Mouse (Mus musculus) ovary, adult 18-20 months (tissue): ENCODE data around the gene Wnt9b.
"Not testable (repeated sequence)": the region's sequence is repeated elsewhere in the genome, so short reads cannot be mapped to it uniquely, and the experiment has no call there.

Source experiments
- DNase-seq: peaks from one replicate; pipeline ENCODE4 v3.0.0; 2022; ENCODE audit warnings: low spot score, mixed read lengths

Wnt9b gene

DNA sequence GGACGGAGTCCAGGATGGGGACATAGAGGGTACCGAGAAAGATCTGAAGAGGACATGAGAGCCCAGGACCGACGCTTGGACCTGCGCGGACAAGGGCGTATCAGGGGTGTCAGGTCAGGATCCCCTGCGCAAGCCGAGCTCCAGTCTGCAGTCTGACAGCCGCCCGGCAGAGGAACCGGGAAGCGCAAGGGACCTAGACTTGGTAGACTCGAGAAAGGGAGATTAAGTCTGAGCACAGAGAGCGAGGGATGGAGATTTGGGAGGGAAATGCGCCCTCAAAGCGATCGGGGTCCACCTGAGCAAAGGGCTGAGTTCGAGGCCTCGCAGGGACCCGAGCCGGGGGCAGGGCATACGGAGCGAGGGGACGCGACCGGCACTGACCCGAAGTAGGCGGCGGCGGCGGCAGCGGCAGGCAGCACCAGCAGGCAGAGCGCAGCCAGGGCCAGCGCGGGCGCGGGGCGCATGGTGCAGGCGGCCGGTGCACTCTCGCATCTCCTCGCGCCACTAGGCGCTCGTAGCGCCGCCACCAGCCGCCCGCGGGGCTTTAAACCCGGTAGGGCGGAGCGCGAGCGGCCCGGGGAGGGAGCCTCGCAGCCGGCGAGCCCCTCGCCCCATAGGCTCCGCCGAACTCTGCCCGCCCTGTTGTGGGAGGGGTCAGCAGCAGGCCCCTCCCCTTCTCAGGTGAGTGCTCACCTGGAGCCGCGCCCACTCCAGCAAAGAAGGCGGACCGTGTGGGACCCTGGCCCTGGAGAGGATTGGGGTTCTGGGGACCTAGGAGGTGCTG is at the start of gene Wnt9b:
TSS of gene Wnt9b (minus strand) at position 516 of the 784 bp plus-strand sequence.
- DNase-seq, result no peak

DNA sequence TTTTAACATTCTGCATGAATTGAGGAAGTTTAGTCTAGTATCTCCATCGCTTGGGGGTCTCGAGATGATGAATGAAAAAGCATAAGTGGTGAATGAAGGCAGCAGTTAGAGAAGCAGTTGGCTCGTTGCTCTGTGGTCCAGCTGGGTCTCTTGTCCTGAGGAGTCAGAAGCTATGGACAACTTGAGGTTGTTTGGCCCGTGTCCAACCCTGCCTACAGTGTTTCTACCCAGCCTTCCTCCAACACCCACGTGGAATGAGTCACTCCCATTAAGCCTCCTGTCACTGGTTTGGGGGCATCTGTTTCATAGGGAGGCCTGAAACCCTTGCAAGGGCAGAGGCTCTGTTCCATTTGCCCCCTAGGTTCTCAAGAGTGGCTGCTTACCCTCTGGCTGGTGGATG is 40.3 kb upstream of the Wnt9b start:
- no peak for DNase-seq

DNA sequence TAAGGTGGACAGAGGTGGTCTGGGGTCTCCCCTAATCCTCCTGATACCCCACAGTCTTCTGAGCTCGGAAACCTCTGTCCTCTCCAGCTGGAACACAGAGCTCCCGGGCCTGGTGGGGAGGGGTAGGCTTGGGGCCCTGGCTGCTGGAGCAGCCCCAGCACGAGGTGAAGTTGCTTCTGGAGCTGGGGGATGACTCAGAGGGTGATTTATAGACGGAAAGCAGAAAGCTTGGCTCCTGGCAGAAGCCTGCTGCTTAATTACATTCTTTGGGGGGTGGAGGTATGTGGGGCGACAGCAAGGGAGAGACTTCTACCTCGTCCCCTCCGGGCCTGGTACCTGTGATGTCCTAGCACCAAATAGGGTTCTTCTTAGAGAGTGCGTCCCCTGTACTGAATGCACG is 30.5 kb upstream of the Wnt9b start:
- no peak for DNase-seq

DNA sequence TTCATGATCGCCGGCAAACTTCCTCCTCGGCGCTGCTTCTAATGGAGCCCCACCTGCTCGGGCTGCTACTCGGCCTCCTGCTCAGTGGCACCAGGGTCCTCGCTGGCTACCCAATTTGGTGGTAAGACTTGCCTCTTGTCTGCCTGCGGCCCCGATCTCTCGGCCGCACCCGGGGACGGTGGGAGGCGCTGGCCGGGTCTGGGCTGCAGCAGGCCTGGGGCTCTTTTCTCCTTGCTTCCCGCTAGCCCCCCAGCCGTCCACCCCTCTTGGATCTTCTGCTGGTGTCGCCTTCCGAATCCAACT is 24.6 kb upstream of the Wnt9b start:
- no peak for DNase-seq

DNA sequence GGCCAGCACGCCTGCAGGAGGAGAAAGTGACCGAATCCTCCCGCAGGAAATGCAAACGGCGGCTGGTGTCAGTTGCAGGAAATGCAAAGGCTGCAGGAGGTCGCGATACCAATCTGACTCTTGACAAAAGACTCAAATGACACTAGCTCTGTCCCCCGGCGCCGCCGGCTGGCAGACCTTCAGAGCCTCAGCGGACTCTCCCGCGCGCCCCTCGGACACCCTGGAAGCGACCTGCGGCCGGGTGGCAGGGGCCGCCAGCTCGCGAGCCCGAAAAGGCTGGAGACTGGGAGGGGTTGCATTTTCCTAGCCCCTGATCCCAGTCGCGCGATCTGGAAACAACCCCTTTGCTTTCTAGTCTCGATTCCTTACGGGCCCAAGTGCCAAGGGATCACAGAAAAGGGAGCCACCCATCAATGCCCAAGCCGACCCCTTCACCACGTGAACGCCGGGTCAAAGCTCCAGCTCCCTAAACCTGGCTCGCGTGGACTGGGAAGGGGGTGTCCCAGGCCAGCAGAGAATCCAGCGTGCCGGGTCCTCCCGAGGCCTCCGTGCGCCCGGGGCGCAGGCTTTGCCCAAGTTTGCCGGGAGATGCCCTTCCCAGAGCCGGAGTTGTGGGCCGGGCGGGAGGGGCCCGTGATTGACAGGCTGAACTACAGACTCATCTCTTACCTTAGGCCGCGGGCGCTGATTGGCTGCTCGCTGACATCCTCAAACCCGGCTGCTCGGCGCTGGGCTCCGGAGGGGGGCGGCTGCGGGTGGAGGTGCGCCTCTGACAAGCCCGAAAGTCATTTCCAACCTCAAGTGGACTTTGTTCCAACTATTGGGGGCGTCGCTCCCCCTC is 24.0 kb upstream of the Wnt9b start, which contains the start of gene Wnt3:
TSS of gene Wnt3 (plus strand) at position 764 of the 841 bp plus-strand sequence.
- DNase-seq, result no peak

DNA sequence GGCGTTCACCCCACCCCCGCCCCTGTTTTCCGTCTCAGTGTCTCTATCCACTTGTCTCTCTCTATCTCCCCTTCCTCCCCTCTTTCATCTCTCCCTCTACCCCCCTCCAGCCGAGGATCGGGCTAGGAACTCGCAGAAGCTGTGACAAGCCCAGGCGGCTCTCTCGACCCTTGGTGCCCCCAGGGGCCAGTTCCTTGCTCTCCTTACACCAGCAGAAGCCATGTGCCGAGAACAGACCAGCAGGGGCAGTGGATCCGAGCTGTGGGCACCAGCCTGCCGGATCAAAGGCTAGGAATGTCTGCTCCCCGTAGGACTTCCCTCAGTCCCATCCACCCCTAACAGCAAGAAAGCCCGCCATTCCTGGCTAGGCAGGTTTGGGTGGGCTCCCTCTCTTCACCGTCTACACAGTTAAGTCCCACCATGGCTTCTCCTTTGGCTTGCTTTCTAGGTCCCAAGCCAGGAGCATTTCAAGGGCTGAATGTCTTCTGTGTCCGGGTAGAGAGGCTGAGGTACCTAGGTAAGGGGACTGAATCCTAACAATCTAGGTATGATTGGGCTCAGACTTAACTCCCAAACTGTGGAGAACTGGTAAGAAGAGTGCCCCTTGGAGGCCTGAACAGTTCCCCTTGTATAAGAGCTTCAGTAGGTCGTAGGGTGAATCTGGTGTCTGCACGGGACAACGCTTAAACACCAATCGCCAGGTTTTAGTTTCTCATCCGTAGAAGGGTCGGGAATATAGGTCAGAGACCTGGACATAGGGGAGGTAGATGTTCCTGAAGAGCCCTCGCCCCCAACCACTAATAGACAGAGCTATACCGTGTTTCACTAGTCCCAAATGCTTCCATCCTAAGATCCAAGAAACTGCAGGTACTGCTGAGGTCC is 23.1 kb upstream of the Wnt9b start:
- DNase-seq, result no peak

DNA sequence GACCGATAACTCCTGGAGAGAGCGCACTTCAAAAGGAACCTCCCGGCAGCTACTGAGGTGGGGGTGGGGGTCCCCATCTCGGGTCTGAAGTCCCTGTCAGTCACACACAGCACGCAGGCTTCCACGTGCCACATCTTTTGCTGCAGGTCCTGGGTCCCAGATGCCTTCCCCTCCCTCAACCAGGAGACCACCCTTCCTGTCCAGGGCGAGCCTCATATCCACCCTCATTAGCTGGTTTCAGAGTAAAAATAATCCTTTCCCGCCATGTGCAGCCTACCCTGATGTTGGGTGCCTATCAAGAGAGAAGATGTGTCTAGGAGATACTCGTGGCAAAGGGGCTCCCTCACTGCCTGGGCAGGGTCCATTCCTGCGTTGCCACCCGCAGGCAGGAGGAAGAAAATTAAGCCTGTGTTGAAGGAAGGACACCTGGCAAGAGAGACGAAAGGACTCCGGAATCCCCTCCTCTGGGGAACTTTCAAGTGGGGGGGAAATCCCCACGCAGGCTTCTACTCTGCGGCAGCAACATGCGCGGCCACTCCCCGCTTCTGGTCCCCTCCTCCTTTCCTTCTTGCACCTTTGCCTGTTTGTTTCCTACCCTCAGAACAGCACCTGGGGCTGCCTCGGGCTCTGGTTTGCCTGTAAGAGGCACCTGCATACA is 21.7 kb upstream of the Wnt9b start:
- DNase-seq, result no peak

DNA sequence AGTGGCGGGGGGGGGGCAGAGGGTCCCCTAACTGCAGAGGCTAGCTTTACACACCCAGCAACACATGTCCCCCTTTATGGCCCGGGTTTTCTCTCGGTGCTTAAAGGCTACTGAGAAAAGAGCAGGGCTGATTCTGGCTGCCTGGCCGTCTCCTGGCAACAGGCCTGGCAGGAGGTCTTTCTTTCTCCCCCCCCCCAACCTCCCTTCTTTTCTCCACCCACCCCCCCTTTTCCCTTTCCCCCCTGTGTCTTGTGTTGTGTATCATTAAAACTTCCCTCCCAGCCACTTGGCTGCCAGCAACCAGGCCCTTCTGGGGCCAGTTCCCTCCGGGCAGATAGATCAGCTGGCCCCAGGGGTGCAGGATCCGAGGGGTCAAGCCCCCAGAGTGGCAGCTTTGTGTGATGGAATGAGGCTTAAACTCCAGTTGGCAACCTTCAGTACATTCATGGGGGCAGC is 16.0 kb upstream of the Wnt9b start:
- DNase-seq, result no peak

DNA sequence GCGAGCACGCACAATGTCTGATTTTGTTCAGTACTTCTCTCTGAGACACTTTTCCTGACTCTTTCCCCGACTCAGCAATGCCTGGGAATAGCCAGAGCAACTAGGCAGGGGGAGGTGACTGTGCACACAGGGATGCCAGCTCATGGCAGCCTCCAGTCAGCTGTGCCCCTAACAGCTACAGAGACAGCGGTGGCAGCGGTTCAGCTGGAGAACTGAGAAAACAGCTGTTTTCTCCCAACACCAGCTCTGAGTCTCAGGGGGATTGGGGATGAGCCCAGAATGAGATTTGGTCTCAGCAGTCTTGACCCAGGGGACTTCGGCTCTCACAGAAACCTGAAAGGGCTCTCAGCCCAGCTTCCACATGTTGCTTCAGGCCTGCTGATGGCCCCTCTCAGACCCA is 15.0 kb upstream of the Wnt9b start:
- DNase-seq, result no peak

DNA sequence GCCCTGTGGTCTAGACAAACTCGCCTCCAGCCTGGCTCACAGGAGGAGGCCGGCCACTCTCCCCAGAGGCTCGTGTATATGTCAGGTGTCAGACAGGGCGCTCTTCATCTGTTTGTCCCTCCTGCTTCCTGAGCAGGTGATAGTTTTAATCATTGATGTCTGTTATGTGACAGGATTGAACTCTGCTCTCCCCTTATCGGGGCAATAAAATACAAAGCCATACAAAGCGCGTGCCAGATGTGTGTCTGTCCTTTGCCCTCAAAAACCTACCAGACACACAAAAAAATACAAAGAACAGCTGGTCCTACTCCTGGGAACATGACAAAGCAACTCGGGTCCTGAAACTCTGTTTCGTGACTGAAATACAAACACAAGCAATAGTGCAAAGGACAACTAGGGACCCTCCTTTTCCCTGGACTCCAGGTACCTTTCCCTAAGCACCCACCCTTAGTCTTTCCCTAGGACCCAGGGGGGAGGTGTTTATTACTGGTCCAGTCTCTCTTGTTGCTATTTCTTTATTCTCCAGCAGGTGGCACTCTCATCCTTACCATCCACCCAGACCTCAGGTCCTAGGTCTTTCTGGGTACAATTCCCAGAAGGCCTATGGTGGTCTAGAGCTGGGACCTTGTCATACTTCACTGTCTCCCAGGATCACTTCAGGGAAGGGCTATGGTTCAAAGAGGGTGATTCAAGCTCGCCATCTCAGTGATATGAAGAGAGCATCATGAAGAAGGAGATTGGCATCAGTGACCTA is 14.0 kb upstream of the Wnt9b start:
- DNase-seq, result no peak

DNA sequence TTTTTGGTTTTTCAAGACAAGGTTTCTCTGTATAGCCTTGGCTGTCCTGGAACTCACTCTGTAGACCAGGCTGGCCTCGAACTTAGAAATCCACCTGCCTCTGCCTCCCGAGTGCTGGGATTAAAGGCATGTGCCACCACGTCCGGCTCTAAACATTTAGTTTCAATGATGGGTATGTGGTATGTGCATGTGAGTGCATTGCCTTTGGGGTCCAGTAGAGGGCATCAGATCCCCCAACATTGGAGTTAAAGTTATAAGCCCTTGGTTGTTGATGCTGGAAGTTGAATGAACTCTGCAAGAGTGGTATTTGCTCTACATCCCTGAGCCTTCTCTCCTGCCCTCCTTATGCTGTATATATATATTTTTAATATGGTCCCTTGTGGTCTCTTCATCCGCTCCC is 11.3 kb upstream of the Wnt9b start:
- DNase-seq, result not testable (repeated sequence)

DNA sequence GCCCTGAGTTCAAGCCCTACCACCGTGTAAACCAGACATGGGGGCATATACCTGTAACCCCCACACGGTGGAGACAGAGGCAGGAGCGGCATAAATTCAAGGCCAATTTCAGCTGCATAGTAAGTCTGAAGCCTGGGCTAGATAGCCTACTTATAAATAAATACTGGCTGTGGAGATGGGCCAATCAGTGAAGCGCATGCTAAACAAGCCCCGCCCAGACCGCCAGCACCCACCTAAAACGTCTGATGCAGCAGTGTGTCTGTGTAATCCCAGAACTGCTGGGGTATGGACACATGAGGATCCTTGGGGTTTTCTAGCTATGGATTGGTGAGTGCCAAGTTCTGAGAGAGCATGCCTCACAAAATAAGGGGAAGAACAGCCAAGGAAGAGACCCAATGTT is 10.5 kb upstream of the Wnt9b start:
- no peak for DNase-seq

DNA sequence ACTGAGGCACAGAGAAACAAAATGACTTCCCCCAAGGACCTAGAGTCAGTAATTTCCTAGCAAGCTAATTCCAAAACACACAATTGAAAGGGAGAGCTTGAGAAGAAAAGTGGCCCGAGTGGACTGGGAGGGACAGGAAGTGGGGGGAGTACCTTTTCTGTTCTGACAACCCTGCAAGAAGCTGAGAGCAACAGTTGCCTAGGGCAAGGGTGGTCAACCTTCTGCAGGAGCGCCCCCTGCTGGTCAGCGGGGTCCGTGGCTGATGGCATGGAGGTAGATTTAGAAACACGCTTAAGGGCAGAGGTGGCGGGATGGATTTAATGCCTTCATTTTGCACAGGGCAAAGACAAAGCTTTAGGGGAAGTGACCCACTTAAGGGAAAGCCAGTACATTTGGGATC is 9.1 kb upstream of the Wnt9b start:
- DNase-seq, result no peak

DNA sequence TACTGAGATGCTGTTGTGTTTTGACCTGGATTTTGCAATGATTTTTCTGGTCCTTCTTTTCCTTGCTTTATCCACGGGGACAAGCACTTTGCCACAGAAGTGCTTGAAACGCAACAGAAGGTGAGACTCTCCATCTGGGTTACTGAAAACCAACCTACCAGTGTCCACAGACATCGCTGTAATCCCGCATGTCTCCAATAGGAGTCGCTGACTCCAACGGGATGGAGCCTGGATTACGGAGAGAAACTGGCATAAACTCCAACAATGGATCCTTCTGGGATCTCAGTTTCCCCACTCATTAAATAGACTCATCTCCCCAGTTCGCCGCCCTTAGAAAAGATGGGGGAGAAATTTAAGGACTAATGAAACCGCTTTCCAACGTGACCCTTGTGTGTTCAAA is 8.4 kb upstream of the Wnt9b start:
- DNase-seq, result no peak

DNA sequence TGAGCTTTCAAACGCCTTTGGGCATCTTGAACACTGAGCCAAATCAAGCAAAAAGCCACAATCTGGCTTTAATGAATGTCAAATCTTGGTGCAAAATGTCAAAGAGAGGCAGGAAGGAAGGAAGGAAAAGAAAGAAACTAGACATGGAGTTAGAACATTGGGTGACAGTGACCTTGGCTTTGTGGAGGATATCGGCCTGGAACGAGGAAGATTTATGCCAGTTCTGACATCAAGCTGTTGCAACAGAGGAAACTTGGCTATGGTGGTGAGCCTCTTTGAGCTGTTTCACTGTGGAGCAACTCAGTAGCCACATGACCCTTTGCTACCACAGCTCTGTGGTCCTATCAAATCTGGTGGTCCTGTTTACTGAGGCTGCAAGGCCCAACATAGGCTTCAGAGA is 991 bp upstream of the Wnt9b start:
- DNase-seq, result no peak

DNA sequence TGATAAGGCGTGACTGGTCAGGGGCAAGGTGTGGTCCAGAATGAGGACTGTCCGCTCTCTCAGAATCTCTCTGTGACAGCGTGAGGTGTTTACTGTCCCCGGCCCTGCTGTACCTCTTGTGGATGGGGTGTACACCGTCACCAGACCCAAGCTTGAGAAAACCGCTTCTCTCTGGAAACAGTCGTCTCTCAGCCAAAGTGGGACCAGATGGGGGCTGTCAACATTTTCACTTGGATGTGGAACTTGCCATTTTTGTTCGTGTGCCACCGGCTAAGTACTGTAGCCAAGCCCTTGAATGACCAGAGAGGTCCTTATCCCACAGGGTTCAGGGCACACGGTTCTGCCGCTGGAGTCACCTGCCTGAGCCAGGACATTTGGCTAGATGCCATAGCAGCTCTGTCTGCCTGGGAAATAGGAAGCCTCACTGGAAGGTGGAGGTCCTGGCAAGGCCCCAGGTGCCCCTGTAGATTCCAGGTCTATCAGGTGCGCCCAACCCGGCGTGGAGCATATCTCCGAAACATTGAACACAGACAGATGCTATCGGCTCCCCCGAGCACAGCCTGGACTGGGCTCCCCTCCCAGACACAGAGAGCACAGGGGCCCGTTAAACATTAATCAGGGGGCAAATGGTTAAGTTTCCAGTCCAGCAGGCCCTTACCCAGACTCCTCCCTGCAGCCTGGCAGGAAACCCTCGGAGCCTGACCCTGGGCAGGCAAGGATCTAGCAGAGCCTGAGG is 14.4 kb downstream of the Wnt9b start:
- no peak for DNase-seq

DNA sequence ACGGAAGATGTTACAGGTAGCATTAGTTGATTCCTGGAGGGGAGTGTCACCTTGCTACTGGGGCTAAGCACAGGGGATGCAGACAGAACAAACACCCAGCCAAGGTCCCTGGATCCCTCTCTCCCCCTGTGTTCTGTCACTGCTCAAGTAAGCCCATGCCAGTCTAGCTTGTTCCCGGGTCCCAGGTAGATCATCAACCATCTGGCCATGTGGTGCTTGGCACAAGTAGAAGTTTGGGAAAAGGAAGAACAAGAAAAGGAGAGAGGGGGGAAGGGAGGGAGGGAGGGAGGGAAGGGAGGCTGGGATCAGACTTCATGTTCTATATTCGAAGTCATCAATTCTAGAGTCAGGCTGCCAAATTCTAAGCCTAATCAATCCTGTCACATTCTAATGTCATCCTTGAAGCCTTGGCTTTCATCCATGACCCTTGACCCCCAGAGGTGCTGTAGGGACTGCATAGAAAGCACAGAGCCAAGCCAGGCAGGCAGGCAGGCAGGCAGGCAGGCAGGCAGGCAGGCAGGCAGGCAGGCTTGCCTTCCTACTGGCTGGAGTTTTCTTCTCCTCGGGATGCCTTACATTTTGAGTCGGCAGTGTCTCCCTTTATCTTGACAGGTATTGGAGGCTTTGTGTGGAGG is 15.1 kb downstream of the Wnt9b start:
- no peak for DNase-seq

DNA sequence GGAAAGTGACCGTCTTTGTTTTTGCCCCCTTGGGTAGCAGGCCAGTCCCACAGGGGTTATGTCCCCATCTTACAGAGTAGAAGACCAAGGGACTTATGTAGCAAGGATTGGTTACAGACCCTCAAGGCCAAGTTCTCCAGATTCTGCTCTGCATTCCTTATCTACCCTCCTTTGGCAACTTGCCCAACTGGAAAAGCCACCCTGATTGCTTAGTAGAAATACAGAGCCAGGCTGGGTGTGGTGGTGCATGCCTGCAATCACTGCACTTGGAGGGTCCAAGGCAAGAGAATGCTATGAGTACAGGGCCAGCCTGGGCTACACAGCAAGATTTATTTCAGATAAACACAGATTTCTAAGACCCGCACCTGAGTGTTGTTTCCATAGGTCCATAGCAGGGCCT is 15.7 kb downstream of the Wnt9b start:
- no peak for DNase-seq

DNA sequence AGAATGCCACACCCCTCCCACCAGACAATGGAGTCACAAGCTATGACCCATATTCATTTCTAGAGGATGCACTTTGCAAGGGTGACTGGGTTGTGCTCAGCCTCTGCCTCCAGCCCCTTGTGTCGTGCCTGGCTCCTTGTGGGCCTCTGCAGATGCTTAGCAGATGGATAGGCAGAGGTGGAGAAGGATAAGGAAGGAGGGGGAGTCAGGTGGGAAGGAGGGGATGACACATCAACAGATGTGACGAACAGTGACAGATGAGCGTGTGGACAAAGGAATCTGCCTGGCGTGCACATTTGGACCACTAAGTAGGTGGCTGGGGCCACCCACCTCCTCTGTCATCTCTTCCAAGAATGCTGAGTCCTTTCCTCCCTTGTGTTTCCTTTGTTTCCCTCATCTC is 16.6 kb downstream of the Wnt9b start:
- no peak for DNase-seq

DNA sequence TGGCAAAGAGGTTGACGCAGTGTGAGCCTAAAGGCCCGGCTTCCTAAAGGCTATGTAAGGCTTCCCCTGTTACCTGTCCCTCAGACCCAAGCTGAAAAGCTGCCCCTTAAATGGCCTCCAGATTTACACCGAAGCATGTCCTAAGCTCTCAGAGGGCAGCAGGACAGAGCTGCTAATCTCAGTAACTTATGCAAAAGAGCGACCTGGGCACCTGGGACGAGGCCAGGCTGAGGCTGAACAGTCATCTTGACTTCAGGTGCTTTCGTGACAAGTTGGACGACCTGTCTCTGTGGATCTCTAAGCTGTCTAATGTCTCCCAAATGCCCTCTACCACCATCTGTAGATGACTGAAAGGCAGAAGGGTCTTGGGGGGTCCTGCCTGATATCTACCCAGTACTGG is 17.3 kb downstream of the Wnt9b start:
- no peak for DNase-seq
